Mouse (Mus musculus) kidney, embryonic 16.5 days (tissue): ENCODE data around the gene Atp6v0a4. TPM values are rescaled to one million over a fixed set of nuclear protein-coding genes. Genes with fewer than 3 reads are reported as not detected.
A peak's percentile ranks its signal among the peaks of the same experiment; 100 is the strongest.

Experiments used
- ATAC-seq: fragments of 200-750 bp; cut with Nextera tagmentation; 2 replicates; pipeline ENCODE4 v1.8.0; 2017; ENCODE audit warnings: moderate TSS enrichment; ENCODE audit not compliant: low FRiP score, low TSS enrichment
- H3K27ac ChIP-seq: fragments of 300-500 bp; sonication (generic); 2 replicates; pipeline ENCODE4 v1.5.1; 2014; ENCODE audit warnings: low read length
- H3K27me3 ChIP-seq: fragments of 300-500 bp; sonication (generic); 2 replicates; pipeline ENCODE4 v1.6.1; 2014; ENCODE audit warnings: low read length, control low read depth, mixed read lengths; ENCODE audit not compliant: insufficient read depth
- H3K36me3 ChIP-seq: fragments of 300-500 bp; sonication (generic); 2 replicates; pipeline ENCODE4 v1.6.1; 2014; ENCODE audit warnings: low read length, control low read depth, mixed read lengths; ENCODE audit not compliant: insufficient read depth
- H3K4me1 ChIP-seq: fragments of 300-500 bp; sonication (generic); 2 replicates; pipeline ENCODE4 v1.6.1; 2014; ENCODE audit warnings: low read length, control low read depth, mixed read lengths; ENCODE audit not compliant: insufficient read depth
- H3K4me2 ChIP-seq: fragments of 300-500 bp; sonication (generic); replicated peaks from 2 replicates; pipeline ENCODE4 v1.6.1; 2014; ENCODE audit warnings: low read depth, low read length
- H3K4me3 ChIP-seq: fragments of 300-500 bp; sonication (generic); 2 replicates; pipeline ENCODE4 v1.5.1; 2014; ENCODE audit warnings: mild to moderate bottlenecking, low read length
- H3K9ac ChIP-seq: fragments of 300-500 bp; sonication (generic); replicated peaks from 2 replicates; pipeline ENCODE4 v1.6.1; 2014; ENCODE audit warnings: low read length
- H3K9me3 ChIP-seq: fragments of 300-500 bp; sonication (generic); 2 replicates; pipeline ENCODE4 v1.6.1; 2016; ENCODE audit warnings: low read length, control low read depth
- WGBS: fragments of 180-500 bp; shearing (Covaris S2); extraction: QIAGEN DNeasy Blood & Tissue Kit; methylation state at CpG from one replicate; pipeline ENCODE4 v1.1.7; 2014; 5-methylcytosine and 5-hydroxymethylcytosine counted together
- polyA plus RNA-seq: library from polyadenylated mRNA; unstranded; fragments of >200 nt; fragmentation: Nextera tagmentation; extraction: Ambion mirVana; gene quantifications from 2 replicates; pipeline ENCODE4 v1.2.1, GENCODE M21; 2015

Atp6v0a4 gene
- polyA plus RNA-seq, 1 experiment from 2014 or later, result 28.9 TPM

GRCm38 (mm10) chr6:38131801-38132231, 7.4 kb upstream of the Atp6v0a4 start:
- H3K4me3 ChIP-seq, result no peak overlapping the region
- no peak overlapping the region for H3K4me2 ChIP-seq
- WGBS, result 78% methylated on average over 4 of the region's 4 CpGs
- no peak overlapping the region for H3K9ac ChIP-seq
- H3K27me3 ChIP-seq, result no peaks in the 10 kb centered on the region
- H3K9me3 ChIP-seq, result peaks cover 11% of the 10 kb centered on the region
- H3K4me1 ChIP-seq, result no peaks in the 10 kb centered on the region
- no peak for ATAC-seq
- no peak overlapping the region for H3K27ac ChIP-seq
- H3K36me3 ChIP-seq, result peaks cover 41% of the 10 kb centered on the region

GRCm38 (mm10) chr6:38129883-38130282, 5.5 kb upstream of the Atp6v0a4 start:
- Histone ChIP-seq H3K27me3 (no peaks in the 10 kb centered on the region), H3K9me3 (peaks cover 11% of the 10 kb centered on the region), H3K4me3 (no peak overlapping the region), H3K27ac (no peak overlapping the region), H3K4me1 (no peaks in the 10 kb centered on the region), H3K4me2 (no peak overlapping the region), H3K36me3 (peaks cover 37% of the 10 kb centered on the region), H3K9ac (no peak overlapping the region)
- 98% methylated on average over 5 of the region's 5 CpGs for WGBS
- ATAC-seq, result no peak

- H3K27ac ChIP-seq, result no peak overlapping the region
- H3K27me3 ChIP-seq, result no peaks in the 10 kb centered on the region
- H3K36me3 ChIP-seq, result peaks cover 32% of the 10 kb centered on the region
- H3K4me2 ChIP-seq, result no peak overlapping the region
- peaks cover 11% of the 10 kb centered on the region for H3K9me3 ChIP-seq
- WGBS, result 80% methylated on average over 14 of the region's 14 CpGs
- peaks cover 15% of the 10 kb centered on the region for H3K4me1 ChIP-seq
- H3K4me3 ChIP-seq, result no peak overlapping the region
- ATAC-seq, result no peak
- H3K9ac ChIP-seq, result no peak overlapping the region
Observed at GRCm38 (mm10) chr6:38128115-38128514, 3.7 kb upstream of the Atp6v0a4 start.

GRCm38 (mm10) chr6:38125462-38125861, 1.1 kb upstream of the Atp6v0a4 start:
- Histone ChIP-seq H3K4me3 (no peak overlapping the region), H3K27me3 (no peaks in the 10 kb centered on the region), H3K36me3 (peaks cover 29% of the 10 kb centered on the region), H3K4me2 (no peak overlapping the region), H3K9me3 (peaks cover 10% of the 10 kb centered on the region), H3K4me1 (peaks cover 31% of the 10 kb centered on the region), H3K27ac (0 out of 2 replicates have a peak overlapping the region, but pooled peaks have one; percentile 1), H3K9ac (no peak overlapping the region)
- ATAC-seq, result no peak
- 94% methylated on average over 3 of the region's 3 CpGs for WGBS

GRCm38 (mm10) chr6:38124882-38125281, 496 bp upstream of the Atp6v0a4 start:
- Histone ChIP-seq H3K4me3 (no peak overlapping the region), H3K4me2 (no peak overlapping the region), H3K4me1 (peaks cover 31% of the 10 kb centered on the region), H3K9ac (no peak overlapping the region), H3K27ac (peak overlapping the region; percentile 74), H3K9me3 (peaks cover 4% of the 10 kb centered on the region), H3K36me3 (peaks cover 23% of the 10 kb centered on the region), H3K27me3 (no peaks in the 10 kb centered on the region)
- WGBS, result 96% methylated on average over 5 of the region's 5 CpGs
- no peak for ATAC-seq

- 51% methylated on average over 18 of the region's 18 CpGs for WGBS
- H3K9me3 ChIP-seq, result peaks cover 3% of the 10 kb centered on the region; the same call in 1 of the 2 replicates
- 0 out of 2 replicates have a peak overlapping the region, but pooled peaks have one; percentile 2 for H3K4me3 ChIP-seq
- peaks cover 19% of the 10 kb centered on the region for H3K36me3 ChIP-seq
- H3K4me2 ChIP-seq, result peak overlapping the region; percentile 33
- 0 out of 2 replicates have a peak overlapping the region, but pooled peaks have one; percentile 6 for H3K9ac ChIP-seq
- no peaks in the 10 kb centered on the region for H3K27me3 ChIP-seq
- peaks cover 36% of the 10 kb centered on the region for H3K4me1 ChIP-seq
- peak overlapping the region; percentile 74 for H3K27ac ChIP-seq
- ATAC-seq, result no peak; the same call in 1 of the 2 replicates
Observed at GRCm38 (mm10) chr6:38123471-38124206, 747 bp downstream of the Atp6v0a4 start.

GRCm38 (mm10) chr6:38122791-38123190, 1.6 kb downstream of the Atp6v0a4 start:
- no peak for ATAC-seq
- Histone ChIP-seq H3K4me3 (no peak overlapping the region), H3K27me3 (no peaks in the 10 kb centered on the region), H3K4me2 (peak overlapping the region; percentile 33), H3K4me1 (peaks cover 36% of the 10 kb centered on the region), H3K9me3 (no peaks in the 10 kb centered on the region), H3K9ac (no peak overlapping the region; the same call in 1 of the 2 replicates), H3K36me3 (peaks cover 11% of the 10 kb centered on the region; the same call in 1 of the 2 replicates), H3K27ac (peak overlapping the region; percentile 74)
- WGBS, result 58% methylated on average over 6 of the region's 6 CpGs

- Histone ChIP-seq H3K9me3 (no peaks in the 10 kb centered on the region), H3K4me1 (peaks cover 36% of the 10 kb centered on the region), H3K27me3 (no peaks in the 10 kb centered on the region), H3K4me3 (no peak overlapping the region), H3K27ac (peak overlapping the region; percentile 74), H3K36me3 (peaks cover 10% of the 10 kb centered on the region; the same call in 1 of the 2 replicates), H3K4me2 (no peak overlapping the region), H3K9ac (no peak overlapping the region)
- 66% methylated on average over 5 of the region's 5 CpGs for WGBS
- ATAC-seq, result no peak
Observed at GRCm38 (mm10) chr6:38121843-38122242, 2.5 kb downstream of the Atp6v0a4 start.

- peaks cover 39% of the 10 kb centered on the region for H3K4me1 ChIP-seq
- no peaks in the 10 kb centered on the region for H3K36me3 ChIP-seq
- H3K9ac ChIP-seq, result no peak overlapping the region
- H3K27me3 ChIP-seq, result no peaks in the 10 kb centered on the region
- 31% methylated on average over 9 of the region's 9 CpGs for WGBS
- H3K4me3 ChIP-seq, result no peak overlapping the region
- H3K27ac ChIP-seq, result peak overlapping the region; percentile 34
- no peak overlapping the region for H3K4me2 ChIP-seq
- no peaks in the 10 kb centered on the region for H3K9me3 ChIP-seq
- peak; percentile 69 for ATAC-seq
Observed at GRCm38 (mm10) chr6:38120681-38121371, 3.6 kb downstream of the Atp6v0a4 start.

- 92% methylated on average over 6 of the region's 6 CpGs for WGBS
- no peak for ATAC-seq
- Histone ChIP-seq H3K9me3 (no peaks in the 10 kb centered on the region), H3K27me3 (no peaks in the 10 kb centered on the region), H3K9ac (no peak overlapping the region), H3K27ac (no peak overlapping the region), H3K4me3 (no peak overlapping the region), H3K4me2 (no peak overlapping the region), H3K36me3 (no peaks in the 10 kb centered on the region), H3K4me1 (peaks cover 26% of the 10 kb centered on the region)
Observed at GRCm38 (mm10) chr6:38118341-38118740, 6.0 kb downstream of the Atp6v0a4 start.
